Mouse (Mus musculus) hematopoietic stem cell, adult 5-6 weeks (primary cell): ENCODE measurements at regions not wholly inside any gene's neighbourhood (a gene's known extent, or its start where the extent isn't known, plus 50 kb on each side); places are given as distances from the start of the nearest gene placed in this dataset.

Source experiments
- ATAC-seq, 2 experiments: fragments of 125-278 bp in 1 of 2; replicated peaks in 1 of 2; 2 replicates each; pipeline ENCODE4 v1.8.0; 2016 to 2017; ENCODE audit warnings: inconsistent platforms in 2 of 2, mild to moderate bottlenecking in 2 of 2, moderate number of reproducible peaks in 2 of 2, low read depth in 1 of 2, moderate TSS enrichment in 1 of 2; ENCODE audit not compliant: low FRiP score in 2 of 2, poor library complexity in 2 of 2, severe bottlenecking in 2 of 2, insufficient read depth in 1 of 2, low TSS enrichment in 1 of 2

GRCm38 (mm10) chr13:90660950-90661349 is 244.2 kb downstream of the Atp6ap1l start:
- no peak for ATAC-seq

GRCm38 (mm10) chr13:90659087-90659486 is 246.1 kb downstream of the Atp6ap1l start:
- no peak for ATAC-seq

- no peak for ATAC-seq
Observed at GRCm38 (mm10) chr13:90646356-90646755, 258.8 kb downstream of the Atp6ap1l start.

GRCm38 (mm10) chr13:90644216-90644615 is 260.9 kb downstream of the Atp6ap1l start:
- no peak for ATAC-seq

- ATAC-seq, result no peak
Observed at GRCm38 (mm10) chr13:90643575-90644215, 261.5 kb downstream of the Atp6ap1l start.

GRCm38 (mm10) chr13:90643109-90643508 is 262.0 kb downstream of the Atp6ap1l start:
- no peak for ATAC-seq

- ATAC-seq, result no peak
Observed at GRCm38 (mm10) chr13:90642206-90642823, 262.8 kb downstream of the Atp6ap1l start.
